Mouse (Mus musculus) testis, adult 2 months (tissue): Measurements from ENCODE around the gene Olfr921. TPM values are rescaled to one million over a fixed set of nuclear protein-coding genes. Genes with fewer than 3 reads are reported as not detected.

Source experiments
- H3K27ac ChIP-seq: fragments of 200-500 bp; 2 replicates; pipeline ENCODE4 v1.5.1; 2012; ENCODE audit warnings: low read depth, low read length; ENCODE audit not compliant: control insufficient read depth, insufficient read depth
- H3K27me3 ChIP-seq: fragments of 200-500 bp; 2 replicates; pipeline ENCODE4 v1.6.1; 2012; ENCODE audit warnings: mild to moderate bottlenecking, low read length, moderate library complexity; ENCODE audit not compliant: control insufficient read depth, insufficient read depth
- H3K36me3 ChIP-seq: fragments of 200-500 bp; 2 replicates; pipeline ENCODE4 v1.6.1; 2012; ENCODE audit warnings: mild to moderate bottlenecking, low read length; ENCODE audit not compliant: control insufficient read depth, insufficient read depth
- H3K4me1 ChIP-seq: fragments of 200-500 bp; 2 replicates; pipeline ENCODE4 v1.6.1; 2012; ENCODE audit warnings: low read length; ENCODE audit not compliant: control insufficient read depth, insufficient read depth
- H3K4me3 ChIP-seq: fragments of 200-500 bp; 2 replicates; pipeline ENCODE4 v1.5.1; 2012; ENCODE audit warnings: low read depth, mild to moderate bottlenecking, low read length, moderate library complexity, mixed read lengths; ENCODE audit not compliant: control insufficient read depth
- CTCF ChIP-seq: fragments of 200-500 bp; IDR thresholded peaks from 2 replicates; pipeline ENCODE4 v1.5.1; 2012; ENCODE audit warnings: low read depth, mild to moderate bottlenecking, inconsistent platforms, low read length, moderate library complexity; ENCODE audit not compliant: control insufficient read depth, insufficient read depth, insufficient replicate concordance
- POLR2A ChIP-seq: fragments of 200-500 bp; IDR thresholded peaks from 2 replicates; pipeline ENCODE4 v1.6.1; 2012; ENCODE audit warnings: low read depth, mild to moderate bottlenecking, inconsistent platforms, low read length, moderate library complexity; ENCODE audit not compliant: control insufficient read depth
- polyA plus RNA-seq: library from polyadenylated mRNA; depleted of rRNA; stranded (reverse); fragments of >200 nt; gene quantifications from 2 replicates; pipeline ENCODE4 v1.2.3, GENCODE M21; 2012; rRNA removed

The Olfr921 gene
- polyA plus RNA-seq, 1 experiment, result not detected

GRCm38 (mm10) chr9:38814314-38814713 is 41.4 kb downstream of the Olfr921 start, which contains the start of gene Olfr922:
Gene Olfr922, plus strand, starts transcription at chr9:38814614.
- TF ChIP-seq POLR2A (no peak), CTCF (no peak)

GRCm38 (mm10) chr9:38815458-38815986 is 42.7 kb downstream of the Olfr921 start:
- no peaks in the 10 kb centered on the region for H3K36me3 ChIP-seq
- TF ChIP-seq POLR2A, result no peak
- no peak for TF ChIP-seq CTCF
- H3K4me3 ChIP-seq, result no peak overlapping the region
- no peak overlapping the region for H3K27ac ChIP-seq
- no peaks in the 10 kb centered on the region for H3K4me1 ChIP-seq
- no peaks in the 10 kb centered on the region for H3K27me3 ChIP-seq

More at GRCm38 (mm10) chr9:38814314-38814713, 41.4 kb downstream of the Olfr921 start, which contains the start of gene Olfr922:
- H3K4me3 ChIP-seq, result no peak within 1 kb of the TSS
- no peaks in the 10 kb centered on the region for H3K4me1 ChIP-seq
- H3K27me3 ChIP-seq, result no peaks in the 10 kb centered on the region
- H3K27ac ChIP-seq, result no peak within 1 kb of the TSS
- no peaks in the 10 kb centered on the region for H3K36me3 ChIP-seq

GRCm38 (mm10) chr9:38826245-38826644 is 53.4 kb downstream of the Olfr921 start, which contains the start of gene Olfr923:
Gene Olfr923, plus strand, starts transcription at chr9:38826545.
- TF ChIP-seq POLR2A (no peak), CTCF (no peak)
- H3K36me3 ChIP-seq, result no peaks in the 10 kb centered on the region

More at GRCm38 (mm10) chr9:38826245-38826644, 53.4 kb downstream of the Olfr921 start, which contains the start of gene Olfr923:
- no peak within 1 kb of the TSS for H3K4me3 ChIP-seq
- H3K27ac ChIP-seq, result no peak within 1 kb of the TSS
- H3K27me3 ChIP-seq, result no peaks in the 10 kb centered on the region
- H3K4me1 ChIP-seq, result no peaks in the 10 kb centered on the region

Other genes starting within 250 kb of the Olfr921 start
- not detected in 2 replicates for gene Olfr910, start 235.2 kb upstream of the Olfr921 start, polyA plus RNA-seq
- gene Olfr912, start 192.9 kb upstream of the Olfr921 start, polyA plus RNA-seq, result not detected in 2 replicates
- not detected in 2 replicates for gene Olfr913, start 180.3 kb upstream of the Olfr921 start, polyA plus RNA-seq
- gene Olfr914, start 168.0 kb upstream of the Olfr921 start, polyA plus RNA-seq, result not detected in 2 replicates
- gene Olfr916, start 113.2 kb upstream of the Olfr921 start, polyA plus RNA-seq, result not detected in 2 replicates
- not detected in 2 replicates for gene Olfr917, start 107.2 kb upstream of the Olfr921 start, polyA plus RNA-seq
- not detected in 2 replicates for gene Olfr918, start 98.5 kb upstream of the Olfr921 start, polyA plus RNA-seq
- not detected in 2 replicates for gene Olfr919, start 69.4 kb upstream of the Olfr921 start, polyA plus RNA-seq
- 1.5 and 2.4 TPM in 2 replicates for gene Vwa5a, start 54.8 kb upstream of the Olfr921 start, polyA plus RNA-seq
- 0.04 and 0.07 TPM in 2 replicates for gene Olfr920, start 20.8 kb upstream of the Olfr921 start, polyA plus RNA-seq
- not detected in 2 replicates for gene Olfr922, start 41.5 kb downstream of the Olfr921 start, polyA plus RNA-seq
- not detected in 2 replicates for gene Olfr923, start 53.5 kb downstream of the Olfr921 start, polyA plus RNA-seq
- gene Olfr924, start 71.4 kb downstream of the Olfr921 start, polyA plus RNA-seq, result not detected in 2 replicates
- gene Olfr26, start 82.0 kb downstream of the Olfr921 start, polyA plus RNA-seq, result not detected in 2 replicates
- not detected in 2 replicates for gene Olfr926, start 104.1 kb downstream of the Olfr921 start, polyA plus RNA-seq
- 0.16 and 0.19 TPM in 2 replicates for gene Olfr930, start 156.7 kb downstream of the Olfr921 start, polyA plus RNA-seq
- not detected in 2 replicates for gene Olfr933, start 199.2 kb downstream of the Olfr921 start, polyA plus RNA-seq
- not detected in 2 replicates for gene Olfr934, start 215.2 kb downstream of the Olfr921 start, polyA plus RNA-seq
- not detected in 2 replicates for gene Olfr935, start 226.6 kb downstream of the Olfr921 start, polyA plus RNA-seq